Mouse (Mus musculus) erythroblast, embryonic 14.5 days (primary cell): ENCODE measurements around the gene Asf1a.

ENCODE experiments used
- GATA1 ChIP-seq: IDR thresholded peaks from 2 replicates; pipeline ENCODE4 v1.6.1; 2012; ENCODE audit warnings: low read length, inconsistent platforms, mixed read lengths
- TAL1 ChIP-seq: IDR thresholded peaks from 3 replicates; pipeline ENCODE4 v1.6.1; 2012; ENCODE audit warnings: low read length, inconsistent platforms, mixed read lengths

- no peak for TF ChIP-seq TAL1
- TF ChIP-seq GATA1, result no peak
Observed at GRCm38 (mm10) chr10:53629918-53630250, 33.3 kb downstream of the Asf1a start.
